Mouse (Mus musculus) erythroblast, adult 5-6 weeks (primary cell): ENCODE measurements around the gene Robo1. TPM values are rescaled to one million over a fixed set of nuclear protein-coding genes. Genes with fewer than 3 reads are reported as not detected.

Experiments used
- ATAC-seq: replicated peaks from 2 replicates; pipeline ENCODE4 v1.8.0; 2016; ENCODE audit warnings: moderate number of reproducible peaks, mild to moderate bottlenecking, moderate TSS enrichment, inconsistent platforms; ENCODE audit not compliant: poor library complexity, low FRiP score, severe bottlenecking
- total RNA-seq, 2 experiments: library from RNA; stranded (forward) in 1 of 2; stranded (reverse) in 1 of 2; fragments of 150-400 nt in 1 of 2; fragments of 200-764, 138-1000 nt in 1 of 2; gene quantifications; 2 replicates each; pipeline versions ENCODE4 v1.2.3 to v1.2.4; 2015 to 2017; ENCODE audit warnings: low replicate concordance in 2 of 2

Robo1 gene
- total RNA-seq, 2 experiments from 2014 or later, result 0.43 TPM; not detected in 1

DNA sequence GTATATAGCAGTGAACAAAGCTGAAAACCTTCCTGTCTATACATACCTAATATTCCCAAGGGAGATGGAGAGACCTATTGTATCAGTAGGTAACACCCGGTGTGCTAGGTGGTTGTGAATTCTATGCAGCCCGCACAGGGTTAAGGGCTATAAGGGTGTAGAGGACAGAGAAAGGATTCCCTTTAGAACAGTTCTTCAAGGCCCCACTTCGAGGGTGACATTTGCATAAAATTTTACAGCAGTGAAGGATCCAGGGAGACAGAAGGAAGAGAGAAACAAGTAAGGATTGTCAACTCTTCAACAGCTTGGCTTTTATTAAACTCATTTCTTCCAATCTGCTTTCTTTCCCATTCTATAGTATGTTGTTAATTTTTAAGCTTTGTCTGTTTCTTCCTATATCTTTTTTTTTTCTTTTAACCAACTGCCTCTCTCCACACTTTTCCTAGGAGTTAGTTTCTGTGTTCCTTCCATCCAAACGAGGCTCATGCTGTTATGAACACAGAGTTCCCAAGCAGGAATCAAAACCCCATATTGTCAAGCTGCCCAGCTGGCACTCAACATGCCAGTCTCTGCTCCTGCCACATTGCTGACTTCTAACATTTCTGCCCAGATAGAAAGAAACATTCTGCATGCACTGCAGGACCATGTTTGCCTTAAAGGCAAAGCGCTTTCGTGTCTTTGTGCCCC lies 486.7 kb downstream of the Robo1 start:
- no peak for ATAC-seq

DNA sequence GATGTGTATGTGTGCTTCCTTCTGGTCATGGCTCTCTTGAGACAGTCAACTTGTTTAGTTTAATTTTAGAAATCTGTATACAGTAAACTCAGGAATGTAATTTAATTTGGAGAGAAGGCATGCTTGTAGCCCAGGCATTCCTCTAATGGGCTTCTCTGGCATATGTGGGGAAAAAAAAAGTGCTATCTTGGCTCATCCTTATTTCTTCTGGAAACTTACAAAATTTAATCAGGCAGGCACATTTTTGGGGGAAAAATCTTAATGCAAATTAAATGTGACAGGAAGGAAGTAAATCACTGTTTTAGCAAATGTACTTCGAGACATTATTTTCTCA lies 487.2 kb downstream of the Robo1 start:
- no peak for ATAC-seq

GRCm38 (mm10) chr16:72798405-72798949 lies 490.4 kb downstream of the Robo1 start:
- no peak for ATAC-seq

DNA sequence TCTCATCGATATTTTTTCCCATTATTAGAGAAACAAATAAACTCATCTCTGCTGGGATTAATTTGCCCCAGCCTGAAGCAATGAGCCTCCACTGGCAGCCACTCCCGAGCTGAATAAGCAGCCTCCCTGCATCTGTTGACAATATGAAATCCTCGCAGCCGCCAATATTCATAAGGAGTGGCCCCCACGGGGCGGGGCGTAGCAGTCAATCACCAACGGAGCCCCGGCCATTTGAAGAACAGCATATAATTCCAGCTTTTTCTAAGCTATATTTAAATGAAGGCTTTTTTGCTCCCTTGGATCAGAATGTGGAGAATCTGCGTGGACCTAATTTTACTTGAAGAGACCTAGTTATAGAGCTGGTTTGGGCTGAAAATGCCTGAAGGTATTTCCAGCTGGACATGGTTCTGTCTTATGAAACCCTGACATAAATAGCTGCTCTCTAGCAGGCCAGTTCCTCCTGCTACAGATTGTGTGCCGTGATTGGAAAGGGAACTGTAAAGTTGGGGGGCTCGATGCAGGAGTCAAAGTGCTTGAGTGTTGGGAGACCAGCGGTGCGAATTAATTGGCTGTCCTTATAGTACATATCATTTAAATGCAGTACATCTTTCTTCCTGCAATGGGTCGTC lies 492.1 kb downstream of the Robo1 start:
- ATAC-seq, result no peak

- ATAC-seq, result no peak
Observed at GRCm38 (mm10) chr16:72800788-72801187, 492.7 kb downstream of the Robo1 start.

- no peak for ATAC-seq
Observed at GRCm38 (mm10) chr16:72808351-72808750, 500.2 kb downstream of the Robo1 start.

DNA sequence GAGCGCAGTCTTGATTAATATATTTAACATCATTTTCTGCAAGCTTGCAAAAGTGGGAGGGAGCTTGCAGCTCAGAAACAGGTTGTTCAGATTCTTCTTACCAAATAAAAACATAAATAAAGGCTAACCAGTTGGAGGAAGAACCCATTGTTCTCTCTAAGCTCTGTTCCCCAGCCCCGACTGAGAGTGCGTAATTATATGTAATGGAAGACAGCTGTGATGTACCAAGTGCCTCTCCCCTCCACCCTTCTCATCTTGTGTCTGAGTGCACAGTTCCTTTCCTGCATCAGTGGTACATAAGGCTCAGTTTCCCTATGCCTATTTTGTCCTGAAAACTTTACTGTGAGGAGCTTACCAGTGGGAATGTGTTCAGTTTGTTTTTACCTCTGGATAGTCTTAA lies 502.8 kb downstream of the Robo1 start:
- no peak for ATAC-seq

DNA sequence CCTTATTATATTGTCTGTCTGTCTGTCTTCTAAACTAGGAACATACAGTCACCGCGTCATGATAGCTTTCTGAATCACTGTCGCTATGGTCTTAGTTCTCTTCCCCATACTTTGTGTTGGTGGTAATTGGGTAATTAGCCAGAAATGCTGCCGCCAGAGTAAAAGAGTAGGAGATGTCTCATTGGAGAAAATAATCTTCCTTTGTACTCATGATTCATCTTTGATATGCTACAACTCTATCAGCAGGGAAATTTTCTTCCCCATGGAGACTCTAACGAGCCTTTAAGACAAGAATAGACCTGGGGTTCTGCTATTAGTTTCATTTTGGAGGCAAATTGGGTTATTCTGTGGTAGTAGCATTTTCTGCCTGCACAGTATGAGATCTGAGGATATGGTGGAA lies 503.4 kb downstream of the Robo1 start:
- ATAC-seq, result no peak

DNA sequence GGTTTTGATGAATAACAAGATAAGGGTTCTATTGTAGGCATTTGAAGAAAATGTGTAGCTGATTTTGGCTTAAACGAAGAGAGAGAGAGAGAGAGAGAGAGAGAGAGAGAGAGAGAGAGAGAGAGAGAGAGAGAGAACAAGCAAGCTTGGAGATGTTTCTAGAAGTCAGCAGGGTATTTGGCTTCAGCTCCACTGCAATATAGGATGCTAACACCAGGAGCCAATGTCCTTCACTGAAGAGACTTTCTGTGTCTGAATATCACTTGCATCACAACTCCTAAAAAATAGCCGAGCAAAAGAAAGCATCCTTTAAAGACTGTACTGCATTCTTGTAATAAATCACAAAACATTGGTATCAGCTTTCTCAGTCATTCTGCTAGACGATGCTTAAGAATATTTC lies 503.8 kb downstream of the Robo1 start:
- no peak for ATAC-seq

GRCm38 (mm10) chr16:72828381-72828780 lies 520.3 kb downstream of the Robo1 start:
- ATAC-seq, result no peak

- ATAC-seq, result no peak
Observed at GRCm38 (mm10) chr16:72829530-72829929, 521.4 kb downstream of the Robo1 start.

- no peak for ATAC-seq
Observed at GRCm38 (mm10) chr16:72830394-72831056, 522.4 kb downstream of the Robo1 start.

GRCm38 (mm10) chr16:72834266-72834665 lies 526.2 kb downstream of the Robo1 start:
- no peak for ATAC-seq

DNA sequence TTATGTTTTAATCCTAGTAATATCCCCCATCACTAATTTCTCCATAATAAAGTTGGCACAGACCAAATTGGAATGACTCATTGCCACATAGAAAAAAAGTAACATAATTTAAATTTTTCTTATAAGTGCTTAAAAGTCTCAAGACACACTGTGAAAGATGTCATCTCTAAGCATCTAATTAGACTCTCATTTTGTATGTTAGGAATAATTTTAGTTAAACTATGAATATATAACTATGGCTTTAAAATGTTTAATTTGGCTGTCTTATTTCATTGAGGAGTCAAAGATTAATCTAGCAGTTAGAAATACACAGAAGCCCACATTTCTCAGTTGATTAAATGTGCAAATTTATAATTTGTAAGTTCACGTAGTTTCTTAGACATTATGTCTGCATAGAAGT lies 530.9 kb downstream of the Robo1 start:
- no peak for ATAC-seq

GRCm38 (mm10) chr16:72841066-72841465 lies 533.0 kb downstream of the Robo1 start:
- ATAC-seq, result no peak

DNA sequence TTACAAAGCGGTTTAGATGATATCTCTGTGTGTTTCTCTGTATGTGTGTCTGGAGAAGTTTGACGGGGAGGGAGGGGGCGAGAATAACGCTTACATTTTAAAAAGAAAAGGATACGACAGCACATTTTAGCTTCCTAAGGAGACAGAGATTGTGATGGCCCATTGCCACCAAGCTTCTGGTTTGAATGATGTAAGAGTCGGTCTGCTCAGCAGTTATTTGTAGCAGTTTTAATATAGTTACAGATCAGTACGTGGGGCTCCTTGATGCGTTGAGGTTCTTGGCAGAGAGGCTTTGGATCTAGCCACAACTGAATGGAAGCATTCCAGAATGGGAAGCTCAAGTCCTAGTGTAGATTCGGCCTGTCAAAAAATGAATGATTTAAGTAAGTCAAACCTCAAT lies 546.0 kb downstream of the Robo1 start:
- no peak for ATAC-seq

DNA sequence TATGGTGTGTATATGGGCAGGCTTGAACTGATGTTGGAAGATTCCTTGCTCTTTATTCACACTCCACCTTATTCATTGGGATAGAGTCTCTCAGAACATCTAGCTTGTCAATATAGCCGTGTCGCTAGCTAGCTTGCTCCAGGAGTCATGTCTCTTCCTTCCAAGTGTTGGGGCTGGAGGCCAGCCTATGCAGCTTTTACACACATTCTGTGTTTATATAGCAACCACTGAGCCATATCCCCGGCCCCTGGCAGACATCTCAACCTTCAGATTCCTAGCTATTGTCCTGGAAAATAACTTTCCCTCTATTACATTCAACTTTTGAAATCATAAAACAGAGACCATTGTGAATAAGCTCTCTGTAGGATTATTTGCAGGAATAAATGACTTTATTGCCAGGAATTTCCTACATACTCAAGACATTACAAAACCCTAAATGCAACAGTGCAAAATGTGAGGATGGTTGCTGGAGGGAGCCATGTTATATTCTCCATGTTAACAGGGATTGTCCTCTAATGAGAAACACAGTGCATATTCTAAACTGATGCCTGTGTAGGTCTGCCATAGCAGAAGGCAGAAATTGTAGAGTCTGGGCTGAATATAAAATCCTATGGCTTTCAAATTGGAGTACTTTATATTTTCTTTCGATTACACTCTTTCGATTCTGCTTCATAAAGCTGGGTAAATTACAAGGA lies 546.9 kb downstream of the Robo1 start:
- no peak for ATAC-seq

- no peak for ATAC-seq
Observed at GRCm38 (mm10) chr16:72861707-72862277, 553.7 kb downstream of the Robo1 start.

DNA sequence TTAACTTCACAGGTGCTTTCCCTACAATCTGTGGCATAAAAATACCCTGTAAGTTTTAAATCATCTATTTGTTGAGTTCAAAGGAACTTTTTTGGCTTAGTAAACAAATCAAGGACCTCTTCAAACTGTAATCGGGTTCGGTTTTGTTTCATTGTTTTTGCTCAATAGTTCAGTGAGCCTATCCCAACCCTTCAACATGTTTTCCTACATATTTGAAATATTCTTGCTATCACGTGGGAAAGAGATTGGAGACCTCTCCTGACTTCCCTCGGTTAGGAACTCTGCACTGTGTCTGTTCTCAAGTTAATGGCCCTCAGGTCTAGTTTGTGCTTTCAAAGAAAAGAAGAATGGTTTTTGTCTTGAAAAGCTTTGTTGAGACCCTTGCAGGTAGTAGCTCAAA lies 557.9 kb downstream of the Robo1 start:
- ATAC-seq, result no peak
